Mouse (Mus musculus): ENCODE measurements at regions not wholly inside any gene's neighbourhood (a gene's known extent, or its start where the extent isn't known, plus 50 kb on each side); places are given as distances from the start of the nearest gene placed in this dataset.

DNA sequence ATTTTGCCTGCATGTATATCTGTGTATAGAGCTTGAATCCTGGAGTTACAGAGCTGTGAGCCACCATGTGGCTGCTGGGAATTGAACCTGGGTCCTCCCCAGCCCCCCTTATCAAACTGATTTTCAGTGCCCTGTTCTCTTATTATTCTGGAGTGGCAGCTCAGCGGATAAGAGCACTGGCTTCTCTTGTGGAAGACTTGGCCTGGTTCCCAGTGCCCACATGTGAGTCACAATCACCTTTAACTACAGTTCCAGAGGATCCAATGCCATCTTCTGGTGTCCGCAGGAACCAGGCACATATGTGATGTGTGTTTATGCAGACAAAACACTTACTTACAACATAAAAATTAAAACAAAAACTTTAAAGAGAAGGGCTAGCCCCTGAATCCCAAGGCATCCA, 170.3 kb downstream of the Rpl14 start:
- no peaks in the 10 kb centered on the region for H3K9me3 ChIP-seq (ENCODE audit: control insufficient read depth, low read length)
- H3K27me3 ChIP-seq (replicated peaks; ENCODE audit: control insufficient read depth, insufficient read depth, low read length), result no peaks in the 10 kb centered on the region
- H3K9ac ChIP-seq (ENCODE audit: low read depth, low read length), result no peak overlapping the region
- ATAC-seq (replicated peaks; ENCODE audit: low FRiP score) (no peak), DNase-seq (ENCODE audit: low spot score) (no peak)
- H3K4me2 ChIP-seq, result no peak overlapping the region
- no peak overlapping the region for H3K4me3 ChIP-seq (ENCODE audit: low read depth, low read length)
- WGBS, result 81% methylated on average over 2 of the region's 2 CpGs
- H3K4me1 ChIP-seq (replicated peaks; ENCODE audit: control insufficient read depth, insufficient read depth, low read length), result peaks cover 12% of the 10 kb centered on the region
- H3K27ac ChIP-seq (ENCODE audit: low read depth, low read length), result no peak overlapping the region
- H3K36me3 ChIP-seq (ENCODE audit: control insufficient read depth, insufficient read depth, low read length), result no peaks in the 10 kb centered on the region

DNA sequence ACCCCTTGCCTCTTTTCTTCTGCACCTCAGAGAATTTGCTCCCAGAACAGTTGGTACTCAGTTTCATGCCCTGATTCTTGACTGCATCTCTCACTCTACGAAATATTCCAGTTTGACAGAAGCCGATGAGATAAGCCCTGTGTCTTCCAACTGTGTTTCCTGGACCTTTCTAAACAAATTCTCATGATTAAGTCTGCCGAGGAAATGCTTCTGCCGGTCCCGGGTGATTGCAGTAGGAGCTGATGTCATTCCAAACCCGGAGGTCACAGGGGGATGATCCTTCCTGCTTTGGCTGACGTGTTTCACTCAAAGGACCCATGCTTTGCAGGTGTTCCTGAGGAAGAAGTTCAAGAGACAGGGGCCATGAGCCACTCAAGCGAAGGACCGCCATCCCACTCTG, 172.2 kb downstream of the Rpl14 start:
- H3K36me3 ChIP-seq (ENCODE audit: control insufficient read depth, insufficient read depth, low read length), result no peaks in the 10 kb centered on the region
- peaks cover 12% of the 10 kb centered on the region for H3K4me1 ChIP-seq (replicated peaks; ENCODE audit: control insufficient read depth, insufficient read depth, low read length)
- DNase-seq (ENCODE audit: low spot score) (no peak), ATAC-seq (replicated peaks; ENCODE audit: low FRiP score) (no peak)
- WGBS, result 60% methylated on average over 9 of the region's 9 CpGs
- H3K27ac ChIP-seq (ENCODE audit: low read depth, low read length), result no peak overlapping the region
- H3K9me3 ChIP-seq (ENCODE audit: control insufficient read depth, low read length), result no peaks in the 10 kb centered on the region
- H3K4me3 ChIP-seq (ENCODE audit: low read depth, low read length), result no peak overlapping the region
- no peak overlapping the region for H3K9ac ChIP-seq (ENCODE audit: low read depth, low read length)
- H3K27me3 ChIP-seq (replicated peaks; ENCODE audit: control insufficient read depth, insufficient read depth, low read length), result no peaks in the 10 kb centered on the region
- no peak overlapping the region for H3K4me2 ChIP-seq

DNA sequence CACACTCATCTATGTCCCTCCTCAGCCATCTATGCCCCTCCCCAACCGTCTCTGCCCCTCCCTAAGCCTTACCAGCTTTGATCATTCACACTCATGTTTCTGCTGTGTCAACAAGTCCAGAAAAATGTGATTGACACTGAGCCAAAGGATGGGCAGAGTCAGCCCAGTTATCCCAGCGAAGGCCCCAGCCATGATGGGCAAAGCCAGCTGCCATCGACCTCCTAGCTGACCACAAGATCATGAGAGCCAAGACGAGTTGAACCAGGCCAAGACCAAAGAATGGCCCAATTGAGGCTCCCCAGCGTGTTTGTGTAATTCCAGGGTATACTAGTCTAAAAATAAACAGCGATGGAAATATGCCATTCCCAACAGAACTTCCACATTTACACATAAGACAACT, 174.4 kb downstream of the Rpl14 start:
- no peak overlapping the region for H3K27ac ChIP-seq (ENCODE audit: low read depth, low read length)
- H3K27me3 ChIP-seq (replicated peaks; ENCODE audit: control insufficient read depth, insufficient read depth, low read length), result no peaks in the 10 kb centered on the region
- no peak overlapping the region for H3K9ac ChIP-seq (ENCODE audit: low read depth, low read length)
- 72% methylated on average over 6 of the region's 6 CpGs for WGBS
- no peaks in the 10 kb centered on the region for H3K36me3 ChIP-seq (ENCODE audit: control insufficient read depth, insufficient read depth, low read length)
- DNase-seq (ENCODE audit: low spot score) (no peak), ATAC-seq (replicated peaks; ENCODE audit: low FRiP score) (no peak)
- H3K4me3 ChIP-seq (ENCODE audit: low read depth, low read length), result no peak overlapping the region
- H3K4me2 ChIP-seq, result no peak overlapping the region
- no peaks in the 10 kb centered on the region for H3K4me1 ChIP-seq (replicated peaks; ENCODE audit: control insufficient read depth, insufficient read depth, low read length)
- no peaks in the 10 kb centered on the region for H3K9me3 ChIP-seq (ENCODE audit: control insufficient read depth, low read length)

DNA sequence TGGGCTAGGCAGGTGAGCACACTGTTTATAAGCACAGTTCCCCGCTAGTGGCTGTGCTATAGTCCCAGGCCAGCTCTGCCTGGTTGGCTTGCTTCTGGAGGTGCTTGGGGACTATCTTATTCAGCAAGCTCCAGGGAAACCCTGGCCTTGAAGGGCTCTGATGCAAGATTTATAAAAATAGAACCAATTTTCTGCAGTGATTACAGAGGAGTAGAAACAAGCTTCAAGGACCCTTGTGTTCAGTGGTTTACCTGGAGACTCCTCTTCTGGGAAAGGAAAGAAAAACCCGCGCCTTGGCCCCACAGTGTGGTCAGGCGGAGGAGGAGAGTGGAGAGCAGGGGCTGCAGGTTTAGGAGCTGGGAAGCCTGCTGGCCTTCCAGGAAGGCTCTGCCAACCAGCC, 178.2 kb upstream of the Ctnnb1 start:
- Histone ChIP-seq H3K4me2 (no peak overlapping the region), H3K4me1 (replicated peaks; ENCODE audit: control insufficient read depth, insufficient read depth, low read length) (no peaks in the 10 kb centered on the region), H3K4me3 (ENCODE audit: low read depth, low read length) (no peak overlapping the region), H3K36me3 (ENCODE audit: control insufficient read depth, insufficient read depth, low read length) (no peaks in the 10 kb centered on the region), H3K27me3 (replicated peaks; ENCODE audit: control insufficient read depth, insufficient read depth, low read length) (no peaks in the 10 kb centered on the region), H3K27ac (ENCODE audit: low read depth, low read length) (no peak overlapping the region), H3K9ac (ENCODE audit: low read depth, low read length) (no peak overlapping the region), H3K9me3 (ENCODE audit: control insufficient read depth, low read length) (no peaks in the 10 kb centered on the region)
- ATAC-seq (replicated peaks; ENCODE audit: low FRiP score), result no peak
- 84% methylated on average over 4 of the region's 4 CpGs for WGBS
- no peak for DNase-seq (ENCODE audit: low spot score)

DNA sequence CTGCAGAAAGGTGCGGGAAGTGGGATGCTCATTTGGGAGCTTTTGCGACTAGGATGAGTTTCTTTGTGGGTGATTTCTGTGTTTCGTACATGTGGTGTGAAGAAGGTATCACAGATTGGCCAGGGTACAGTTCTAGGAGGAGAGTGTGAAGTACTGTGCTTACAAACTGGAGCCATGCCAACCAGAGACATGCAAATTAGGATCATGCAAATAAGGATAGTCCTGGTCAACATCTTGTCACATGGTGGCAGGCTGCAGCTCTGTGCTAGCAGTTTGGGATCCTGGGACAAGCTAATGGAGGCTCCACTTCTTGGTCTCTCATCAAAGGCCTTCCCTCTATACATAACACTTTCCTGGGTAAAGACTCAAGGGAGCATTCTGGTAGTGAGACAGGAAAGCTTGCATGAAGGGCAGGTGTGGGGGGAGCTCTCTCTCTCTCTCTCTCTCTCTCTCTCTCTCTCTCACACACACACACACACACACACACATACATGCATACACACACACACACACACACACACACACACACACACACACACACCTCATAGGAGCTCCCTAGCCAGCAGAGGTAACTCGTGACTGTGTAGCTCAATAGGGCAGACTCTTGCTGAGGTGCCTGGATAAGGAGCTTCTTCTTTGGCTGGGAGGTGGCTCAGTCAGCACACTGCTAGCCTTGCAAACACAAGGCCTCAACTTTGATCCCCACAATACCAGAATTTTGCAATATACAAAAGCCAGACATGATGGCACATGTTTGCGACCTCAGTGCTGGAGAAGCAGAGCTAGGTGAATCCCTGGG, 177.1 kb upstream of the Ctnnb1 start:
- WGBS, result 85% methylated on average over 5 of the region's 5 CpGs
- Histone ChIP-seq H3K4me1 (replicated peaks; ENCODE audit: control insufficient read depth, insufficient read depth, low read length) (no peaks in the 10 kb centered on the region), H3K9me3 (ENCODE audit: control insufficient read depth, low read length) (no peaks in the 10 kb centered on the region; the same call in 1 of the 2 replicates), H3K4me3 (ENCODE audit: low read depth, low read length) (no peak overlapping the region), H3K27me3 (replicated peaks; ENCODE audit: control insufficient read depth, insufficient read depth, low read length) (no peaks in the 10 kb centered on the region), H3K4me2 (no peak overlapping the region), H3K27ac (ENCODE audit: low read depth, low read length) (no peak overlapping the region), H3K36me3 (ENCODE audit: control insufficient read depth, insufficient read depth, low read length) (no peaks in the 10 kb centered on the region), H3K9ac (ENCODE audit: low read depth, low read length) (no peak overlapping the region)
- DNase-seq (ENCODE audit: low spot score), result no peak
- no peak for ATAC-seq (replicated peaks; ENCODE audit: low FRiP score)

DNA sequence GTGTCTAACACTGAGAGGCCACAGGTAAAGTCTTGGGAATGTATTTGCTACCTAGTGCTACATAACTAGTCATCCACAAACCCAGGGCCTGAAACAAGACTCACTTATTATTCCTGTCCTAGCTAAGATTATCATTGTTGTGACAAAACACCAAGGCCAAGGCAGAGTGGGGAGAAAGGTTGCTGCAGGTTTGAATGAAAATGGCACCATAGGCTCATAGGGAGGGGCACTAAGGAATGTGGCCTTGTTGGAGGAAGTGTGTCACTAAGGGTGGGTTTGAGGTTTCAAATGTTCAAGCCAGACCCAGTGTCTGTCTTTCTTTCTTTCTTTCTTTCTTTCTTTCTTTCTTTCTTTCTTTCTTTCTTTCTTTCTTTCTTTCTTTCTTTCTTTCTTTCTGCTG, 174.9 kb upstream of the Ctnnb1 start:
- Histone ChIP-seq H3K4me3 (ENCODE audit: low read depth, low read length) (no peak overlapping the region), H3K4me1 (replicated peaks; ENCODE audit: control insufficient read depth, insufficient read depth, low read length) (no peaks in the 10 kb centered on the region), H3K27me3 (replicated peaks; ENCODE audit: control insufficient read depth, insufficient read depth, low read length) (no peaks in the 10 kb centered on the region), H3K9me3 (ENCODE audit: control insufficient read depth, low read length) (no peaks in the 10 kb centered on the region; the same call in 1 of the 2 replicates), H3K4me2 (no peak overlapping the region), H3K9ac (ENCODE audit: low read depth, low read length) (no peak overlapping the region), H3K36me3 (ENCODE audit: control insufficient read depth, insufficient read depth, low read length) (no peaks in the 10 kb centered on the region), H3K27ac (ENCODE audit: low read depth, low read length) (no peak overlapping the region)
- ATAC-seq (replicated peaks; ENCODE audit: low FRiP score) (no peak), DNase-seq (ENCODE audit: low spot score) (no peak)

DNA sequence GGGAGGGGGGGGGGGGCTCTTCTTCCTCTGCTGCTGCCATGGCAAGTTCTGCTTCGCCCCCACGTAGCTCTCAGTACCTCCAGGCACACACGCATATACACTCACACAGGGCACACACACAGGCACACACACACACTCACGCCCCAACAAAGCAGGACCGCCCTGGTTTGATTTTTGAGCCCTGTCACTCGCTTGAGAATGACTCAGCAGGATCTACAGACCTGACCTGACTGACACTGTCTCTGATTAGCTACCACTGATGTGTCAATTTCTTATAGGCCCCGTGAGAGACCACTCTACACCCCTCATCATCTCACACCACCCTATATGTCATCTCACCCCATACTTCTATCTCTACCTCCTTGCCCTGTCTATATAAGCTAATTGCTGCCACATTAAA, 173.5 kb upstream of the Ctnnb1 start:
- H3K36me3 ChIP-seq (ENCODE audit: control insufficient read depth, insufficient read depth, low read length), result no peaks in the 10 kb centered on the region
- H3K27ac ChIP-seq (ENCODE audit: low read depth, low read length), result no peak overlapping the region
- no peak overlapping the region for H3K4me3 ChIP-seq (ENCODE audit: low read depth, low read length)
- no peaks in the 10 kb centered on the region for H3K4me1 ChIP-seq (replicated peaks; ENCODE audit: control insufficient read depth, insufficient read depth, low read length)
- H3K27me3 ChIP-seq (replicated peaks; ENCODE audit: control insufficient read depth, insufficient read depth, low read length), result no peaks in the 10 kb centered on the region
- DNase-seq (ENCODE audit: low spot score) (no peak), ATAC-seq (replicated peaks; ENCODE audit: low FRiP score) (no peak)
- H3K9me3 ChIP-seq (ENCODE audit: control insufficient read depth, low read length), result no peaks in the 10 kb centered on the region; the same call in 1 of the 2 replicates
- 78% methylated on average over 7 of the region's 7 CpGs for WGBS
- H3K9ac ChIP-seq (ENCODE audit: low read depth, low read length), result no peak overlapping the region
- no peak overlapping the region for H3K4me2 ChIP-seq

DNA sequence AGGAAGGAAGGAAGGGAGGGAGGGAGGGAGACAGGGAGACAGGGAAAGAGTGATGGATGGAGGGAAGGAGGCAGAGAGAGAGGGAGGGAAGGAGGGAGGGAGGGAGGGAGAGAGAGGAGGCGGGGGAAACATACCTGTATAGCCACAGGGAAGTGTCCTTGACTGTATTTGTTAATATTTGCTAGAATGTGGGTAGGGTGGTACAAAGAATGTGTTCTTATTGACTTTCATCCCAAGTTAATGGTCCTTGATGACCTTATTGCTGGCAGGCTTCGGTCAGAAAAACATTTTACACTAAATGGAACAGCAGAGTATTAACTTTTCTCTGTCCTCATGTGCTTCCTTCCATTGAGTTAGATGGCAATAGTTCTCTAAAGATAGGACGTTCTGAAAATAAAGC, 171.0 kb upstream of the Ctnnb1 start:
- H3K9me3 ChIP-seq (ENCODE audit: control insufficient read depth, low read length), result no peaks in the 10 kb centered on the region; the same call in 1 of the 2 replicates
- H3K27ac ChIP-seq (ENCODE audit: low read depth, low read length), result no peak overlapping the region
- no peak overlapping the region for H3K4me3 ChIP-seq (ENCODE audit: low read depth, low read length)
- no peak for DNase-seq (ENCODE audit: low spot score)
- 87% methylated on average over 3 of the region's 3 CpGs for WGBS
- H3K4me1 ChIP-seq (replicated peaks; ENCODE audit: control insufficient read depth, insufficient read depth, low read length), result no peaks in the 10 kb centered on the region
- no peak overlapping the region for H3K4me2 ChIP-seq
- no peak overlapping the region for H3K9ac ChIP-seq (ENCODE audit: low read depth, low read length)
- no peak for ATAC-seq (replicated peaks; ENCODE audit: low FRiP score)
- no peaks in the 10 kb centered on the region for H3K36me3 ChIP-seq (ENCODE audit: control insufficient read depth, insufficient read depth, low read length)
- H3K27me3 ChIP-seq (replicated peaks; ENCODE audit: control insufficient read depth, insufficient read depth, low read length), result no peaks in the 10 kb centered on the region

DNA sequence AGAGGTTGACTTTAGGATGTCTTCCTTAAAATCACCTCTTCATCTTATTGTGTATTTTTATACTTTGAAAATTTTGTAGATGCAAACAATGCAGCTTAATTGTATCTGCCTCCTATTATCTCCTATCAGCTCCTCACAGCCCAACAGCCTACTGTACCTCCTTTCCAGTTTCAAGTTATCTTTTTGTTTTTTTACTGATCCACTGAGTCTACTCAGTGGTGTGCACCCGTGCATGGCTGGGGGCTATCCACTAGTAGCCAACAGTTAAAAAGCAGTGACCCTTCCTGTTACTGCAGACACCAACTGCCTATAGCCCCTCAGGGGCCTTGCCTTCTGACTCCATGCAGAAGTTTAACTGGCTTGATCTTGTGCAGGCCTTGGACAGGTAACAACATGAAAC, 170.4 kb upstream of the Ctnnb1 start:
- no peak overlapping the region for H3K9ac ChIP-seq (ENCODE audit: low read depth, low read length)
- ATAC-seq (replicated peaks; ENCODE audit: low FRiP score) (no peak), DNase-seq (ENCODE audit: low spot score) (no peak)
- 64% methylated on average over 1 of the region's 1 CpGs for WGBS
- no peaks in the 10 kb centered on the region for H3K27me3 ChIP-seq (replicated peaks; ENCODE audit: control insufficient read depth, insufficient read depth, low read length)
- no peak overlapping the region for H3K27ac ChIP-seq (ENCODE audit: low read depth, low read length)
- H3K9me3 ChIP-seq (ENCODE audit: control insufficient read depth, low read length), result no peaks in the 10 kb centered on the region; the same call in 1 of the 2 replicates
- no peak overlapping the region for H3K4me2 ChIP-seq
- no peaks in the 10 kb centered on the region for H3K4me1 ChIP-seq (replicated peaks; ENCODE audit: control insufficient read depth, insufficient read depth, low read length)
- H3K4me3 ChIP-seq (ENCODE audit: low read depth, low read length), result no peak overlapping the region
- no peaks in the 10 kb centered on the region for H3K36me3 ChIP-seq (ENCODE audit: control insufficient read depth, insufficient read depth, low read length)
